Mouse (Mus musculus): ENCODE results near the gene Zfp398. TPM values are rescaled to one million over a fixed set of nuclear protein-coding genes. Genes with fewer than 3 reads are reported as not detected.

The Zfp398 gene
- total and polyA plus RNA-seq, 3 experiments, result 1.5 to 4.6 (median 2.2) TPM

GRCm38 (mm10) chr6:47888812-47889383 is 53.4 kb downstream of the Zfp398 start (continued):
- no peak for TF ChIP-seq GABPA (IDR thresholded peaks at IDR 0.05; ENCODE audit: insufficient replicate concordance, low read depth, low read length)
- TF ChIP-seq RAD21 (IDR thresholded peaks at IDR 0.05; ENCODE audit: low read depth, low read length), result no peak
- peak; percentile 96 for TF ChIP-seq MYC (IDR thresholded peaks at IDR 0.05; ENCODE audit: low read depth, low read length)
- TF ChIP-seq ZNF384 (IDR thresholded peaks at IDR 0.05; ENCODE audit: low read depth, low read length), result no peak
- TF ChIP-seq ZMIZ1 (IDR thresholded peaks at IDR 0.05; ENCODE audit: low read depth, low read length), result no peak
- TF ChIP-seq BHLHE40 (IDR thresholded peaks at IDR 0.05; ENCODE audit: low read depth, low read length), result peak; percentile 73
- no peak for TF ChIP-seq USF1 (IDR thresholded peaks at IDR 0.05; ENCODE audit: low read depth, low read length)
- no peak for TF ChIP-seq MXI1 (IDR thresholded peaks at IDR 0.05; ENCODE audit: low read depth, low read length)

- no peak overlapping the region for H3K4me2 ChIP-seq (ENCODE audit: insufficient read depth, low read depth, poor library complexity, severe bottlenecking)
- in situ Hi-C loops (cut with MboI; ENCODE audit: low pct_ligation_motif_present, low pct_unique_long_range_greater_than_20kb, low sequenced_read_pairs) (no loop called here), dilution Hi-C loops (cut with MboI; ENCODE audit: extremely low pct_ligation_motif_present, extremely low pct_unique_long_range_greater_than_20kb, low sequenced_read_pairs) (no loop called here)
- no peak for TF ChIP-seq ZMIZ1 (IDR thresholded peaks at IDR 0.05; ENCODE audit: low read depth, low read length)
- TF ChIP-seq ETS1 (conservative IDR thresholded peaks at IDR 0.05; ENCODE audit: low read depth, low read length), result no peak
- no peak for TF ChIP-seq ZNF384 (IDR thresholded peaks at IDR 0.05; ENCODE audit: low read depth, low read length)
- no peak for TF ChIP-seq TBP (conservative IDR thresholded peaks at IDR 0.05; ENCODE audit: low read depth, low read length)
- TF ChIP-seq CHD2 (IDR thresholded peaks at IDR 0.05; ENCODE audit: low read length), result no peak
- no peak for TF ChIP-seq CHD1 (IDR thresholded peaks at IDR 0.05; ENCODE audit: low read depth, low read length)
- no peak for TF ChIP-seq USF1 (IDR thresholded peaks at IDR 0.05; ENCODE audit: low read depth, low read length)
- TF ChIP-seq USF2 (conservative IDR thresholded peaks at IDR 0.05; ENCODE audit: low read depth, low read length), result no peak
- TF ChIP-seq RCOR1 (conservative IDR thresholded peaks at IDR 0.05; ENCODE audit: low read depth, low read length), result no peak
- no peak for TF ChIP-seq MEF2A (IDR thresholded peaks at IDR 0.05; ENCODE audit: borderline replicate concordance, low read depth, low read length)
- no peak for TF ChIP-seq EP300 (IDR thresholded peaks at IDR 0.05; ENCODE audit: low read length)
- no peak for TF ChIP-seq MAZ (IDR thresholded peaks at IDR 0.05; ENCODE audit: low read depth, low read length)
- no peak for TF ChIP-seq MAX (IDR thresholded peaks at IDR 0.05; ENCODE audit: low read length)
- no peak for TF ChIP-seq NELFE (IDR thresholded peaks at IDR 0.05; ENCODE audit: low read depth, low read length)
- TF ChIP-seq SIN3A (IDR thresholded peaks at IDR 0.05; ENCODE audit: low read length), result no peak
- TF ChIP-seq RAD21 (IDR thresholded peaks at IDR 0.05; ENCODE audit: low read depth, low read length), result no peak
- no peak for TF ChIP-seq ZKSCAN1 (IDR thresholded peaks at IDR 0.05; ENCODE audit: borderline replicate concordance, low read depth, low read length)
- peaks cover under 1% of the 10 kb centered on the region for H3K9me3 ChIP-seq (replicated peaks; ENCODE audit: low read length)
- peaks cover 40 to 66% of the 10 kb centered on the region in 2 experiments for H3K36me3 ChIP-seq (replicated peaks in 1 of 2; ENCODE audit: control insufficient read depth in 1 of 2, insufficient read depth in 1 of 2, low read length in 1 of 2)
- H3K79me2 ChIP-seq (replicated peaks; ENCODE audit: control insufficient read depth, extremely low read depth, insufficient read depth, poor library complexity, severe bottlenecking), result no peaks in the 10 kb centered on the region
- H3K27me3 ChIP-seq (replicated peaks), result no peaks in the 10 kb centered on the region
- H3K9ac ChIP-seq (ENCODE audit: insufficient read depth, low read depth), result no peak overlapping the region
- H3K4me1 ChIP-seq (ENCODE audit: control insufficient read depth in 1 of 2, insufficient read depth in 2 of 2), result no peaks in the 10 kb centered on the region
- no peak overlapping the region for H3K4me3 ChIP-seq (replicated peaks in 1 of 3; ENCODE audit: low read depth in 2 of 3, low read length in 2 of 3, poor library complexity in 1 of 3)
- no peak overlapping the region for H3K27ac ChIP-seq (ENCODE audit: insufficient read depth, low read depth)
- DNase-seq (ENCODE audit: extremely low read depth), result no peak
Measured at GRCm38 (mm10) chr6:47899416-47899815, 64.0 kb downstream of the Zfp398 start.

Measured in CH12.LX (cell line).